ENCODE assay signal across 8 mouse cellular contexts in genomic region chr8:47713171-47713663, GRCm38 (mm10). TPM values are rescaled to one million over a fixed set of nuclear protein-coding genes. Genes with fewer than 3 reads are reported as not detected.
DNase-seq lines count a peak whose midpoint lies in the region; ATAC-seq and TF ChIP-seq lines count a peak whose summit lies in the region.

No protein-coding gene starts in this region.

- peak overlapping the region; percentile 98 for H3K4me3 ChIP-seq in intestine, embryonic 16.5 days (ENCODE audit: low read length)
- peak overlapping the region; percentile 95 for H3K4me3 ChIP-seq in small intestine, adult 2 months (ENCODE audit: low read depth, low read length)

- H3K36me3 ChIP-seq in intestine, embryonic 16.5 days (ENCODE audit: control insufficient read depth, insufficient read depth, low read length) = peaks cover 4% of the 10 kb centered on the region; the same call in 1 of the 2 replicates
- H3K36me3 ChIP-seq in small intestine, adult 2 months (ENCODE audit: control insufficient read depth, insufficient read depth, low read length) = peaks cover 21% of the 10 kb centered on the region

- no peak for TF ChIP-seq CTCF in small intestine, adult 2 months (IDR thresholded peaks at IDR 0.05; ENCODE audit: extremely low read depth, insufficient read length, insufficient replicate concordance, low read depth, low read length)

- peak overlapping the region; percentile 88 for H3K27ac ChIP-seq in intestine, embryonic 16.5 days (ENCODE audit: low read length)
- peak overlapping the region; percentile 96 for H3K27ac ChIP-seq in small intestine, adult 2 months (ENCODE audit: insufficient read depth, low read depth, low read length)

- peak overlapping the region; percentile 74 for H3K4me2 ChIP-seq in intestine, embryonic 16.5 days (ENCODE audit: low read depth, low read length)

- TF ChIP-seq POLR2A in small intestine, adult 2 months (IDR thresholded peaks at IDR 0.05; ENCODE audit: low read depth, low read length) = no peak

- no peaks in the 10 kb centered on the region for H3K27me3 ChIP-seq in intestine, embryonic 16.5 days (replicated peaks; ENCODE audit: control insufficient read depth, insufficient read depth, low read length)
- H3K27me3 ChIP-seq in small intestine, adult 2 months (ENCODE audit: control insufficient read depth, insufficient read depth, low read length) = no peaks in the 10 kb centered on the region

- peaks cover 10% of the 10 kb centered on the region; the same call in 1 of the 2 replicates for H3K4me1 ChIP-seq in intestine, embryonic 16.5 days (ENCODE audit: control insufficient read depth, insufficient read depth, low read length)
- peaks cover 6% of the 10 kb centered on the region; the same call in 1 of the 2 replicates for H3K4me1 ChIP-seq in small intestine, adult 2 months (ENCODE audit: control insufficient read depth, insufficient read depth, insufficient read length, low read length)

- WGBS in intestine, embryonic 16.5 days = 1% methylated on average over 42 of the region's 44 CpGs
- WGBS in small intestine, adult 2 months = under 1% methylated on average over 44 of the region's 44 CpGs

- peak overlapping the region; percentile 92 for H3K9ac ChIP-seq in intestine, embryonic 16.5 days (ENCODE audit: low read depth, low read length)

- peak; percentile 63 for DNase-seq in kidney, adult 11 months
- DNase-seq in kidney, postnatal 4 days = no peak
- DNase-seq in MN1 (ENCODE audit: low spot score) = peak; percentile 69
- peak; percentile 68 for DNase-seq in lung, postnatal 10 days
- DNase-seq in frontal cortex, adult 2 months (ENCODE audit: extremely low spot score in 1 of 2, low spot score in 1 of 2) = no peak

- H3K9me3 ChIP-seq in intestine, embryonic 16.5 days (ENCODE audit: control insufficient read depth, low read length) = no peaks in the 10 kb centered on the region

- peak; percentile 38 for ATAC-seq in erythroblast, adult 5-6 weeks (replicated peaks; ENCODE audit: low FRiP score, poor library complexity, severe bottlenecking)
- peak; percentile 54 for ATAC-seq in intestine, embryonic 16.5 days

RNA-seq across cellular contexts. Expression of gene Cdkn2aip, which starts 0.5 kb away (rescaled TPM):
- 4.8 and 6.7 TPM in 2 replicates for total RNA-seq in erythroblast, adult 5-6 weeks (2015; ENCODE audit: low replicate concordance)
- total RNA-seq in erythroblast, adult 5-6 weeks (2017; ENCODE audit: low replicate concordance) = 10.6 and 12.1 TPM in 2 replicates
- 20.0 and 21.0 TPM in 2 replicates for polyA plus RNA-seq in intestine, embryonic 16.5 days (2015; fragmentation: Nextera tagmentation; extraction: Ambion mirVana)
- 8.8 and 18.5 TPM in 2 replicates for polyA plus RNA-seq in small intestine, adult 2 months (2012; rRNA removed)
- 11.4 and 13.4 TPM in 2 replicates for polyA plus RNA-seq in frontal cortex, adult 2 months (2012; rRNA removed)

RNA-seq across cellular contexts. Expression of gene Ing2, which starts 37.9 kb away (rescaled TPM):
- total RNA-seq in erythroblast, adult 5-6 weeks (2015; ENCODE audit: low replicate concordance) = 4.6 and 12.9 TPM in 2 replicates
- 5.4 and 12.4 TPM in 2 replicates for total RNA-seq in erythroblast, adult 5-6 weeks (2017; ENCODE audit: low replicate concordance)
- 10.4 and 10.8 TPM in 2 replicates for polyA plus RNA-seq in intestine, embryonic 16.5 days (2015; fragmentation: Nextera tagmentation; extraction: Ambion mirVana)
- 0.67 and 1.6 TPM in 2 replicates for polyA plus RNA-seq in small intestine, adult 2 months (2012; rRNA removed)
- 37.4 and 38.9 TPM in 2 replicates for polyA plus RNA-seq in frontal cortex, adult 2 months (2012; rRNA removed)

Comparison
In these comparisons a context has a peak if more than half of its experiments do, and no peak if none do; other contexts are left out.
1. DNase-seq: peak in kidney, adult 11 months (single experiment), MN1 (single experiment) and lung, postnatal 10 days (single experiment); none in kidney, postnatal 4 days (0 of 2) and frontal cortex, adult 2 months (0 of 2).